Mouse (Mus musculus): ENCODE measurements around the gene Dlgap1.

DNA sequence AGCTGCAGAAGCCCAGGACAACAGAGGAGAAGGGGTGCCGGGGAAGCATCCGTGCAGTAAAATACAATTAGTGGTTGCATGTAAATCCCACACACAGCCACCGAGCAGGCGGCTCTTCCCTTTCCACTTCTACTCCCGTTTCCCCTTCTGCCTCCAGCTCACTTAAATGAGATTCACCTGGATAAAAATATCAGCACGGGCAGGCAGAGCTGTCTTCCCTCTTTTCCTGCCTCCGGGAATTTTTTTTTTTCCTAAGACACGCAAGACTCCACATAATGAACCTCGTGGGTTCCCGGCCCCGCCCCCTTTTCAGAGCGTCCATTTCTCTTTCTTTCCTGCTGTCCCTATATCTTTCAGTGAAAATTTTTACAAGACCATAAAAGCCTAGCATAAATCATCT lies 548.5 kb downstream of the Dlgap1 start:
- no peak for TF ChIP-seq CTCF (IDR thresholded peaks at IDR 0.05)
- TF ChIP-seq POLR2A (IDR thresholded peaks at IDR 0.05; ENCODE audit: insufficient read depth, low read depth, low read length): no peak

All from heart, adult 2 months (tissue).